Mouse (Mus musculus) brown adipose tissue, adult 24 weeks (tissue): ENCODE results near the gene Cd70. TPM values are rescaled to one million over a fixed set of nuclear protein-coding genes. Genes with fewer than 3 reads are reported as not detected.

ENCODE experiments used
- H3K27ac ChIP-seq: fragments of 200-500 bp; replicated peaks from 2 replicates; pipeline ENCODE4 v1.5.1; 2012; ENCODE audit warnings: low read depth, mild to moderate bottlenecking, low read length
- H3K4me1 ChIP-seq: fragments of 200-500 bp; 2 replicates; pipeline ENCODE4 v1.6.1; 2012; ENCODE audit warnings: low read length, mixed read lengths; ENCODE audit not compliant: control insufficient read depth, insufficient read depth, insufficient read length
- H3K4me3 ChIP-seq: fragments of 200-500 bp; 2 replicates; pipeline ENCODE4 v1.5.1; 2012; ENCODE audit warnings: low read depth, mild to moderate bottlenecking, low read length, moderate library complexity; ENCODE audit not compliant: insufficient read depth
- polyA plus RNA-seq: library from polyadenylated mRNA; stranded (reverse); fragments of >200 nt; gene quantifications from 2 replicates; pipeline ENCODE4 v1.2.4, GENCODE M21; 2012; ENCODE audit not compliant: missing spikeins, insufficient read depth, insufficient read length

Gene Cd70
- polyA plus RNA-seq, 1 experiment, result not detected

DNA sequence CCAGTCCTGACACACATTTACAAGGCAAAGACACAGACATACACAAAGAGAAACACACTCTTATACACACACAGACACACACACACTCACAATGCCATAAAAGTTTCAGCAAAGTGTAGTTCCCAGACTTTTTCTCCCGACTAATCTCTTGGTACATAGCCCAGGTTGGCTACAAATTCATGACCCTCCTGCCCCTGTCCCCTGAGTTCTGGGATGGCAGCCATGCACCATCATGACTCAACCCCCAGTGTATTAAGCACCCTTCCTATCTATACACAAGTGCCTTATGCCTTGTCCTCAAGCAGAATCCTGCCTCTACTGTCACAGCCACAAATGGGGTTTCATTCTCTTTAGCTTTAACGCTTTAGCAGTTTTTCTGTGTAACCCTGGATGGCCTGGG lies 32.8 kb downstream of the Cd70 start:
- Histone ChIP-seq H3K4me3 (no peak overlapping the region), H3K4me1 (no peaks in the 10 kb centered on the region), H3K27ac (no peak overlapping the region)

DNA sequence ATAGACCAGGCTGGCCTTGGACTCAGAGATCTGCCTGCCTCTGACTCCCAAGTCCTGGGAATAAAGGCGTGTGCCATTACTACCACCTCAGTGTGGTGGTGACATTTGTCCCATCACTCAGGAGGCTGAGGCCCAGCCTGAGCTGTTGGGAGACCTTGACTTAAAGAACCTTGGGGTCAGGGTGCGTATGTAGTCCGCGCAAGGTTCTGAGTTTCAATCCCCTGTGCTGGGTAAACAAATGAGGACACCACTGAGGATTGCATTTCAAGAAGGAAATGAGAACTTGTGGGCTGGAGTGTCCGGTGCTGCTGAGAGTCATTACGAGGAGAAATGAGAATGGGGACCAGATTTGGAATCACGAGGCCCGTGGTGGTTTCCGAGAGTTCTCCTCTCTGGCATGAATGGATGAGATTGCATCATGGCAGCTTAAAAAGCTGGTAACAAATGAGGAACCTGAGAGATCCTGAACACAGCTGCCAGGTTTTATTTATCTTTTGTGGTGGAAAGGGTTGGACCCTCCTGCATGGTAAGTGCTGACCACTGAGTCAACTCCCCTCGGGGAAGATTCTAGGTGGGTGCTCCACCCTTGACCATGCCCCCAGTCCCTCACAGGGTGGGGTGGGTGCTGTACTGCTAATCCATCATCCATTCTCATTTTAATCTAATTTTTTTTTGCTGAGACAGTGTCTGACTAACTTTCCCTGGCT lies 36.7 kb downstream of the Cd70 start:
- no peaks in the 10 kb centered on the region for H3K4me1 ChIP-seq
- H3K27ac ChIP-seq, result no peak overlapping the region
- no peak overlapping the region for H3K4me3 ChIP-seq

DNA sequence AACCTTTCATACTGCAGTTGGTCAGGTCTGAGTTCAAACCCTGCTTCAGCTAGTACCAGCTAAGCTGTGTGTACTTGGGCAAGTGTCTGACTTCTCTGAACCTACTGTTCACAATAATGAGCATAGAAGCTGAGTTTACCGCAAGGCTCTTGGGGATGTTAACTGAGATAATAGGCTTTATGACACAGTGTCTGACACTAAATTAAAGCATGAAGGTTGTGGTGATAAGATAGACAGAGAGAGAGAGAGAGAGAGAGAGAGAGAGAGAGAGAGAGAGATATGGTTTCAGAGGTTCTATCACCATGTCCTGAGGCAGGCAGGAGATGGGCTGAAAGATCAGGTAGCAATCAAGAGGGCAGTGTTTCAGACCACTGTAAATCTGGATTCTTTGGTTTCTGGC lies 39.6 kb downstream of the Cd70 start:
- no peaks in the 10 kb centered on the region for H3K4me1 ChIP-seq
- no peak overlapping the region for H3K27ac ChIP-seq

DNA sequence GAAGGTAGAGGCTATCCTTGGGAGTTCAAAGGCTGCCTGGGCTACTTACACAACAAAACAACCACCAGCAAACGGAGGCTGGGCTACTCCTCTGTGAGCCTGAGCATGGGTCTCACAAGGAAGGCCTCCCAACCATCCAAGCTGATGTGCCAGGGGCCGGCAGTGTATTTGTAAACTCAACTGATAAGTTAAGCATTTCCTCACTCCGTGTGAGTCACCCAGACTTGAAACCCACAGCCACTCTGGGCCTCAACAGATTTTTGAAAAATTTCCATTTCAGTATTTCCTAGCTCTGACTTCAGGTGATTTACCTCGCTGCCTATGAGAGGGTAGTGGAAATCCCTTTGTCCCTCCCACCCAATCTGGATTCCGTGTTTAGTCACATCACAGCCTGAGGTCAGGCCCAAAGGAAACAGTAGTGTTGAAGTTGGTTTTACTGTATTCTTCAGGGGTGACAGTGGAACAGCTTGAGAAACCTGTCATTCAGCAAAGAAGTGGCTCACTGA lies 40.9 kb downstream of the Cd70 start:
- H3K4me3 ChIP-seq, result no peak overlapping the region
- H3K27ac ChIP-seq, result no peak overlapping the region
- peaks cover 2% of the 10 kb centered on the region; the same call in 1 of the 2 replicates for H3K4me1 ChIP-seq

More for the DNA sequence above, 39.6 kb downstream of the Cd70 start:
- no peak overlapping the region for H3K4me3 ChIP-seq

DNA sequence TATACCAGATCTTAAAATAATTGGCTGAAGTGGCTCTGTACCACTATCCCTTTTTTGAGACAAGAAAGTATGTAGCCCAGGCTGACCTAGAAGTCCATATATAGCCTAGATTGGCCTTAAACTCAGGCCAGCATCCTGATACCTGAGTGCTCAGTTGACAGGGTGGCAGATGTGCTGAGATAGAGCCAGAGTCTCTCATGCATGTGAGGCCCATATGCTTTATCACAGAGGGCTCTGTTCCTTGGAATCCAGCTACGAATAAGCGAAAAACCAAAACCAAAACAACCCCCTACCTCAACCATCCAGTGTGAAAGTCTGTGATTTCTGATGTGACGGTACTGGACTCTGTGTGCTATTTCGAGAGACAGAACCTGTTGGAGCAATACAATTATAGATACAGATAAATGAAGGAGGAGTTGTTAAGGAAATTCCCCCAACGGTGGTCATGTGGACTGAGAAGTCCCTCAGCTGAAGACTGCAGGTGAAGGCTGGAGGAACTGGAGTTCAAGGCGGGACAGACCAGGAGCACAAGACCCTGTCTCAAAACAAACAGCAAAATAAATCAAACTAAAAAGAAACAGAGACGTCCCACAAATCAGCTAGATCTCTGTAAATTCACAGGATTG lies 41.4 kb downstream of the Cd70 start:
- Histone ChIP-seq H3K4me3 (no peak overlapping the region), H3K27ac (no peak overlapping the region), H3K4me1 (peaks cover 2% of the 10 kb centered on the region; the same call in 1 of the 2 replicates)

DNA sequence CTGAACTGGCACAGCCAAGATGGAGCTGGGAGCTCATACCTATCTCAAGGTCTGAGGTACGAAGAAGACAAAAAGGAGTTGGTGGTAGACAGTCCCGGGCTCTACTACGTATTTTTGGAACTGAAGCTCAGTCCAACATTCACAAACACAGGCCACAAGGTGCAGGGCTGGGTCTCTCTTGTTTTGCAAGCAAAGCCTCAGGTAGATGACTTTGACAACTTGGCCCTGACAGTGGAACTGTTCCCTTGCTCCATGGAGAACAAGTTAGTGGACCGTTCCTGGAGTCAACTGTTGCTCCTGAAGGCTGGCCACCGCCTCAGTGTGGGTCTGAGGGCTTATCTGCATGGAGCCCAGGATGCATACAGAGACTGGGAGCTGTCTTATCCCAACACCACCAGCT lies 42.5 kb downstream of the Cd70 start:
- H3K27ac ChIP-seq, result no peak overlapping the region
- no peak overlapping the region for H3K4me3 ChIP-seq
- peaks cover 2% of the 10 kb centered on the region; the same call in 1 of the 2 replicates for H3K4me1 ChIP-seq

DNA sequence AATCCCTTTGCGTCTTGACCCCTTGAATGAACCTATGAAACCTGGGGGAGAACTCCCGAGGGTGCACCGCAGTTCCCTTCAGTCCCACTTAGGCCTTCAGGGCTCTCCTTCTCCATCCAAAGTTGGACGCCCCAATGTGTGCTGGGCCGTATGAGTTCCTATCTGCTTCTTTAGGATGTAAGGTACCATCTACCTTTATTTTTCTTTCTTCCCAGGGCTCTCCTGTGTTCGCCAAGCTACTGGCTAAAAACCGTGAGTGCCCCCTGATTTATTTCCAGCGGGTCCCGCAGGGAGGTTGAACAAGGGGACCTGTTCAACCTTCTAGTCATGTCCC lies 43.6 kb downstream of the Cd70 start:
- Histone ChIP-seq H3K4me1 (peaks cover 2% of the 10 kb centered on the region; the same call in 1 of the 2 replicates), H3K4me3 (no peak overlapping the region), H3K27ac (no peak overlapping the region)

DNA sequence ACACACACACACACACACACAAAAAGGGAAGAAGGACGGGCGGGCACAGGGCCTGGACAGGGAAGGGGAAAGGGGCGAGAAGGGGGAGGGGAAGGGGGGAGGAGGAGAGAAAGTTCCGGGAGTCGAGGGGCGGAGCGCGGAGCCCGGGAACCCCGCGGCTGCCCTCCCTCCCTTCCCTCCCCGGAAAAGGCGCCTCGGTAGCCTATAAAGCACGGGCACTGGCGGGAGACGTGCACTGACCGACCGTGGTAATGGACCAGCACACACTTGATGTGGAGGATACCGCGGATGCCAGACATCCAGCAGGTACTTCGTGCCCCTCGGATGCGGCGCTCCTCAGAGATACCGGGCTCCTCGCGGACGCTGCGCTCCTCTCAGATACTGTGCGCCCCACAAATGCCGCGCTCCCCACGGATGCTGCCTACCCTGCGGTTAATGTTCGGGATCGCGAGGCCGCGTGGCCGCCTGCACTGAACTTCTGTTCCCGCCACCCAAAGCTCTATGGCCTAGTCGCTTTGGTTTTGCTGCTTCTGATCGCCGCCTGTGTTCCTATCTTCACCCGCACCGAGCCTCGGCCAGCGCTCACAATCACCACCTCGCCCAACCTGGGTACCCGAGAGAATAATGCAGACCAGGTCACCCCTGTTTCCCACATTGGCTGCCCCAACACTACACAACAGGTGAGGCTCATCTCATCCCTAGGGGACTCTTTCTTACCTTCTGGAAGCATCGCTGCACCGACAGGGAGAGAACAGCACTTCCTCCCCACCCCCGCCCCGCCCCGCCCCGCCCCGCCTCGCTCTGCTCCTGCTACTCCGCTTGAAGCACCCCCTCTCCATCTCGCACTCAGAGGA lies 44.2 kb downstream of the Cd70 start, which contains the start of gene Tnfsf9:
TSS of gene Tnfsf9 (plus strand) at position 145 of the 854 bp plus-strand sequence.
- H3K4me3 ChIP-seq, result peak within 1 kb of the TSS; percentile 63
- no peak within 1 kb of the TSS for H3K27ac ChIP-seq
- H3K4me1 ChIP-seq, result peaks cover 2% of the 10 kb centered on the region; the same call in 1 of the 2 replicates

DNA sequence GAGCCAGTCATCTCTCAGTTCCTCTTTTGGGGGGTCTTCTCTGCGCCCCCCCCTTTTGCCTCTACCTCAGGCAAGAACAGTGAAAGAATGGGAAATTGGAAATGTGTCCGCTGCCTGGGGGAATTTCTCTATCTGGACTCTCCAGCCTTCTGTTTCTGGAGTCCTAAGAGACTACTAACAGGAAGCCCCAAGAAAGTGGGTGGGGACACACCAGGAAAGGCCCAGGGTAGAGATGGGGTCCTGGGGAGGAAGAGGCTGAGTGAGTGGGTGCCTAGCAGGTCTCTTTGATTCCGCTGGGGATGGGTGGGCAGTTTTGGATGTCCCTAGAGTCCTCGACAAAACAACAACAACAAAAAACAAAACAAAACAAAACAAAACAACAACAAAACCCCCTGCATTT lies 45.1 kb downstream of the Cd70 start:
- peaks cover 2% of the 10 kb centered on the region; the same call in 1 of the 2 replicates for H3K4me1 ChIP-seq
- H3K4me3 ChIP-seq, result peak overlapping the region; percentile 63
- H3K27ac ChIP-seq, result no peak overlapping the region

DNA sequence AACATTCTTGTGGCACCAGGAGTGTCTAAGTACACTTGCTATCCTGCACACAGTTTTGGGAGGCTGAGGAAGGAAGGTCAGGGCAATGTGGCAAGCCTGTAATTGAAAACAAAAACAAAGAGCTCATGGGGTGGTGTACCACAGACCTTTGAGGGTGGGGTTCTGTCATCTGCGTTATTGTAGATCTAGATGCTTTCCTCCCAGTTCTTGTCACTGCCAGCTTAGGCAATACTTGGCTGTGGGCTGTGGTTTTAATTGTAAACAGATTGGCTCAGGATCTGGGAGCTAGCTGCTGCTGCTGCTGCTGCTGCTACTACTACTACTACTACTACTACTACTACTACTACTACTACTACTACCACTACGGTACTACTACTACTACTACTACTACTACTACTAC lies 47.3 kb downstream of the Cd70 start:
- no peak overlapping the region for H3K27ac ChIP-seq
- peaks cover 2% of the 10 kb centered on the region; the same call in 1 of the 2 replicates for H3K4me1 ChIP-seq
- H3K4me3 ChIP-seq, result no peak overlapping the region

DNA sequence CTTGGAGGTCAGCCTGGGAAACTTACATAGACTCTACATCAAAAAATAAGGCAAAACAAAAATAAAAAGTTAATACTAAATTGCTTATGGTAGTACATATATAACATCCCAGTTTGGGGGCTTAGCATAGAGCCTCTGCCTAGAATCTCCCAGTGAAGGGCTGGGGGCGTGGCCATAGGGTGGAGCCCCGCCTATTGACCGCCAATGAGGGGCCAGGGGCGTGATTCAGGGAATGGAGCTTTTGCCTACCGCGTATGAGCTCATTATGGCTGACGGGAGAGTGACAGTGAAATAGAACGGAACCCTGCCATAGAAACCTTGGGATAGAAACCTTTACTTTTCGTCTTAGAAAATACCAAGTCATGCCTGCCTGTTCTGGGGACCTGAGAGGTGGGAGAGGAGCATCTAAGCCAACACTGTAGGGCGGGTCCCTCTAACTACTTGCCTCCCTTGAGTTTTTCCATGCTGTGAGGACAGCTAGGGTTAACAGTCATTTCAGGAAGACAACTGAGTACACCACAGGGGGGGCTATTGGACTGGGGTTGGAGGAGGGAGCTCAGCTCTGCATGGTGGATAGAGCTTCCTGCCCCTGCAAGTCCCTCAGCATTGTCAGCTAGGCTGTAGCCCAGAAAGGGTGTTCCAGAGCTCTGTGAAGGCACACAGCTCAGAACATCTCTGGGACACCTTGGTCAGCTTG lies 49.8 kb downstream of the Cd70 start:
- H3K4me1 ChIP-seq, result peaks cover 2% of the 10 kb centered on the region; the same call in 1 of the 2 replicates
- H3K4me3 ChIP-seq, result no peak overlapping the region
- H3K27ac ChIP-seq, result no peak overlapping the region

DNA sequence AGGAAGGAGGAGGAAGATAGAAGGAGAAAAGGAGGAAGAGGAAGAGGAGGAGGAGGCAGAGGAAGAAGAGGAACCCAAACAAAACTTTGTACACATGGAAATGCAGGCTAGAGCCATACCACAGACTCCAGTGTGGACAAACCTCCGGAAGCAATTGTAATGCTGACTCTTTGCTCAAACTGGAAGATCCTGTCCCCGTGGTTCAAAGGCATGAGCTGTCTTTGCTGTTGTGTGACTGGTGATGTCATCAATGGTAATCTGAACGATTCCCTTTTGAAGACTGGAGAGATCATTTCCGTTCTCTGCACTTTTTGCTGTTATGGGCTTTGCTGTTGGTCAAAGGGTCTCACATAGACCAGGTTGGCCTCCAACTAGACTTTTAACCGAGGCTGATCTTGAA lies 51.3 kb downstream of the Cd70 start:
- H3K4me3 ChIP-seq, result no peak overlapping the region
- no peak overlapping the region for H3K27ac ChIP-seq
- H3K4me1 ChIP-seq, result no peaks in the 10 kb centered on the region

DNA sequence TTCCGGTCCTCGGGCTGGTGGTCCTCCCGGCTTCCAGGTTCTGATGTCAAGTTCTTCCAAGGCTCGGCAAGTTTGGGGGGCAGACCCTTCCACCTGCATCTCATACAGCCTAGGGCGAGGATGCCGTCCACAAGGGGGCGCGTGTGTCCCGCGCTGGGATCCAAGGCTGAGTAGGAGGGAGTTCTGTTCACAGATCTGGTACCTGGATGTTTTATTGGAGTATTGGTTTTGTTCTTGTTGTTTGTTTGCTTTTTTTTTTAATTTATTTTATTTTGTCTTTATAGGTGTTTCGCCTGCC lies 53.0 kb downstream of the Cd70 start:
- no peaks in the 10 kb centered on the region for H3K4me1 ChIP-seq
- peak overlapping the region; percentile 46 for H3K4me3 ChIP-seq
- H3K27ac ChIP-seq, result no peak overlapping the region
